Mouse (Mus musculus): ENCODE data around the gene Vmn1r85. TPM values are rescaled to one million over a fixed set of nuclear protein-coding genes. Genes with fewer than 3 reads are reported as not detected.

Vmn1r85 gene
- polyA plus RNA-seq, 1 experiment from 2014 or later, result 0.17 TPM

GRCm38 (mm10) chr7:13056913-13057700, 37.9 kb downstream of the Vmn1r85 start:
- no peaks in the 10 kb centered on the region for H3K36me3 ChIP-seq (ENCODE audit: control insufficient read depth, insufficient read depth, low read length)
- no peak overlapping the region for H3K9ac ChIP-seq (replicated peaks; ENCODE audit: low read depth, low read length)
- H3K27ac ChIP-seq (ENCODE audit: low read depth, low read length), result no peak overlapping the region
- no peaks in the 10 kb centered on the region for H3K4me1 ChIP-seq (ENCODE audit: control insufficient read depth, insufficient read depth, low read length)
- no peak overlapping the region for H3K4me3 ChIP-seq (ENCODE audit: low read depth, low read length)
- H3K4me2 ChIP-seq (ENCODE audit: low read depth, low read length), result no peak overlapping the region
- no peaks in the 10 kb centered on the region for H3K27me3 ChIP-seq (ENCODE audit: control insufficient read depth, insufficient read depth, low read length)
- 64% methylated on average over 8 of the region's 8 CpGs for WGBS
- no peaks in the 10 kb centered on the region for H3K9me3 ChIP-seq (ENCODE audit: control insufficient read depth, low read length)
- no peak for ATAC-seq (ENCODE audit: low read depth)

DNA sequence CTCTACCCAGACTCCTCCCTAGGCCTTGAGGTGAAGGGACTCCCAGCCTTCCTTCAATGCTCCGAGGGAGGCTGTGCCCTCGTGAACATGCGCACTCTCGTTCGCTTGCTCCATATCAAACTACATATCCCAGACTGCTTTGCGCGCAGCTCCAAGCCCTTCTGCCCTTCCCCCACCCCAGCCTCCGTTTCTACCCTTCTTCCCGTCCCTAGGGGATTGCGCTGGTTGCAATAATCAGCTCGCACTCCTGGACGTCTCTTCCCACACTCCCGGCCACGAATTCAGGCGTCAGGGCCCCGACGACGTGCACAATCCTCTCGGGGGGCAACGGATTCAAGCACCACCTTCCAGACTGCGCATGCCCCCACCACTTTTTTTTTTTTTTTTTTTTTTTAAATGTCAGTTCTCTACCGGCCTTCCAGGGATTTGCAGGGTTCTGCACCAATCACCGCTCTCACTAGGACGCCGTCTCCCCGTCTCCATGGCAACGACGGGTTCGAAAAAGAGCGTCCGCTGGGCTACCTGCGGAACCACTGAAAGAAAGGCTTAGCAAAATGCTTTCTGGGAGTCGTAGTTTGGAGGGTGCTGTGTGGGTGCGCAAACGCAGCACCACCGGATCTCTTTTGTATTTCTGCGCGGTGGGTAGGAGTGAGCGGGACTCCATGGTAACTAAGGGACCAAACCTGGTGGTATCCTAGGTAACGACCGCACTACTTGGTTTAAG, 40.5 kb downstream of the Vmn1r85 start, which contains the start of gene Mzf1:
Gene Mzf1, minus strand, starts transcription at position 478 of the 724 bp plus-strand sequence.
- Histone ChIP-seq H3K4me2 (ENCODE audit: low read depth, low read length) (peak within 1 kb of the TSS; percentile 44), H3K27me3 (ENCODE audit: control insufficient read depth, insufficient read depth, low read length) (no peaks in the 10 kb centered on the region), H3K9me3 (ENCODE audit: control insufficient read depth, low read length) (no peaks in the 10 kb centered on the region), H3K36me3 (ENCODE audit: control insufficient read depth, insufficient read depth, low read length) (no peaks in the 10 kb centered on the region), H3K4me3 (ENCODE audit: low read depth, low read length) (peak within 1 kb of the TSS; percentile 42), H3K27ac (ENCODE audit: low read depth, low read length) (peak within 1 kb of the TSS; percentile 92), H3K9ac (replicated peaks; ENCODE audit: low read depth, low read length) (peak within 1 kb of the TSS; percentile 62), H3K4me1 (ENCODE audit: control insufficient read depth, insufficient read depth, low read length) (no peaks in the 10 kb centered on the region)
- under 1% methylated on average over 41 of the region's 41 CpGs for WGBS
- peak; percentile 96 for ATAC-seq (ENCODE audit: low read depth)

DNA sequence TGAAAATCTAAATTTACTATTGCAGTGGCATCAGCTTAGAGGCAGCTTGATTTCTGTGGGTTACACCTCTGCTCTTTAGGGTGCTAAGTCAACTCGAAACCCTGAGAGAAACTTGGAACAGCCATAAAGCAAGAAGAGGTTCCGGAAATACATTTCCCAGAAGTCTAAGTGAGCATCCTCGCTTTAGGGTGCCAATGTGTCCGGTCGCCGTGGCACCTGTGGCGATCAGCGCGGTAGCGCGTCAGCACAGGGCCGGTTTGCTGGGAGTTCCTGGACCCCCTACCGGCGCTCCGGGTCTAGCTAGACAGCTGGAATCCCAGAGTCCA, 41.0 kb downstream of the Vmn1r85 start:
- Histone ChIP-seq H3K36me3 (ENCODE audit: control insufficient read depth, insufficient read depth, low read length) (no peaks in the 10 kb centered on the region), H3K4me2 (ENCODE audit: low read depth, low read length) (peak overlapping the region; percentile 44), H3K9ac (replicated peaks; ENCODE audit: low read depth, low read length) (peak overlapping the region; percentile 62; the same call in 1 of the 2 replicates), H3K4me3 (ENCODE audit: low read depth, low read length) (peak overlapping the region; percentile 42), H3K9me3 (ENCODE audit: control insufficient read depth, low read length) (no peaks in the 10 kb centered on the region), H3K4me1 (ENCODE audit: control insufficient read depth, insufficient read depth, low read length) (no peaks in the 10 kb centered on the region), H3K27ac (ENCODE audit: low read depth, low read length) (peak overlapping the region; percentile 92), H3K27me3 (ENCODE audit: control insufficient read depth, insufficient read depth, low read length) (no peaks in the 10 kb centered on the region)
- no peak for ATAC-seq (ENCODE audit: low read depth)
- WGBS, result under 1% methylated on average over 15 of the region's 15 CpGs

DNA sequence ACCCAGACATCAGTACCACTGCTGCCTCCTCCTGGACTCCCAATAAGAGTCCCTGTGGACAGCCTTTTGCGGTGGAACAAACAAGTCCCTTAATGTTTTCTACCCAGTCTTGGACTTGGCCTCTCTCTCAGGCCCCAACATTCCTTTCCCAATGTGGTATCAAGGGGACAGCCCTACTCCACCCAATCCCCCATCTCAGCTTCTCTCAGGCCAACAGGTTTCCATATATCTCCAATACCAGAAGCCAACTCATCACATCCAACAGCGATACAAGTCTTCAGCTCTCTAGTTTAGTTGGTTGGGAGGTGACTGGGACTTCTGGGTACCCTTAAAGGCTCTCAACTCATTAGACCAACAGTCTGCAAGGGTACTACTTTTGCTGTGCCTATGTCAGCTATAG, 41.5 kb downstream of the Vmn1r85 start:
- Histone ChIP-seq H3K9ac (replicated peaks; ENCODE audit: low read depth, low read length) (peak overlapping the region; percentile 62; the same call in 1 of the 2 replicates), H3K27ac (ENCODE audit: low read depth, low read length) (no peak overlapping the region), H3K27me3 (ENCODE audit: control insufficient read depth, insufficient read depth, low read length) (no peaks in the 10 kb centered on the region), H3K4me3 (ENCODE audit: low read depth, low read length) (peak overlapping the region; percentile 42), H3K36me3 (ENCODE audit: control insufficient read depth, insufficient read depth, low read length) (no peaks in the 10 kb centered on the region), H3K4me1 (ENCODE audit: control insufficient read depth, insufficient read depth, low read length) (no peaks in the 10 kb centered on the region), H3K9me3 (ENCODE audit: control insufficient read depth, low read length) (no peaks in the 10 kb centered on the region), H3K4me2 (ENCODE audit: low read depth, low read length) (peak overlapping the region; percentile 44)
- no peak for ATAC-seq (ENCODE audit: low read depth)
- WGBS, result 84% methylated on average over 2 of the region's 2 CpGs

DNA sequence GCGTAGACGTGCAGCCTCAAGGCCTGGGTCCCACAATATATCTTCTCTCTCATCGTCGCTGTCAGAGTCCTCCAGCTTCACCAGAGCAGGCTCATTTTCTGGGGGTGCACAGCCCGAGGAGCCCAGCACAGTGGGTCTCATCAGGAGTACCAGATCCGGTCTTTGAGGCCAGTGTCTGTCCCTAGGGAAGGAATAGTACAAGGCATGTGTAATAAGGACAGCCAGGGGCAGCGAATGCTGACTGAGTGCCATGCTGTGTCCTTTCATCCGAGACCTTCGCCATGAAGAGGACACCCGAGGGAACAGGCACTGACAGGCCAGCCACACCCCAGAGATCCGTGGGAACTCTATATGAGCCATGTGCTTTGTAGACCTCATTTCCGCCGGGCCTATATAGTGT, 42.0 kb downstream of the Vmn1r85 start:
- no peaks in the 10 kb centered on the region for H3K36me3 ChIP-seq (ENCODE audit: control insufficient read depth, insufficient read depth, low read length)
- no peaks in the 10 kb centered on the region for H3K9me3 ChIP-seq (ENCODE audit: control insufficient read depth, low read length)
- no peaks in the 10 kb centered on the region for H3K4me1 ChIP-seq (ENCODE audit: control insufficient read depth, insufficient read depth, low read length)
- H3K4me3 ChIP-seq (ENCODE audit: low read depth, low read length), result no peak overlapping the region
- no peak overlapping the region for H3K4me2 ChIP-seq (ENCODE audit: low read depth, low read length)
- no peak overlapping the region for H3K27ac ChIP-seq (ENCODE audit: low read depth, low read length)
- no peak overlapping the region for H3K9ac ChIP-seq (replicated peaks; ENCODE audit: low read depth, low read length)
- no peaks in the 10 kb centered on the region for H3K27me3 ChIP-seq (ENCODE audit: control insufficient read depth, insufficient read depth, low read length)
- ATAC-seq (ENCODE audit: low read depth), result no peak
- WGBS, result 92% methylated on average over 13 of the region's 13 CpGs

GRCm38 (mm10) chr7:13046084-13046483, 48.9 kb downstream of the Vmn1r85 start:
- 0 out of 2 replicates have a peak, but pooled peaks cover 8% of the 10 kb centered on the region for H3K4me1 ChIP-seq (ENCODE audit: control insufficient read depth, insufficient read depth, low read length)
- no peaks in the 10 kb centered on the region for H3K36me3 ChIP-seq (ENCODE audit: control insufficient read depth, insufficient read depth, low read length)
- H3K9ac ChIP-seq (replicated peaks; ENCODE audit: low read depth, low read length), result no peak overlapping the region
- no peaks in the 10 kb centered on the region for H3K9me3 ChIP-seq (ENCODE audit: control insufficient read depth, low read length)
- no peak overlapping the region for H3K4me3 ChIP-seq (ENCODE audit: low read depth, low read length)
- no peak overlapping the region for H3K27ac ChIP-seq (ENCODE audit: low read depth, low read length)
- WGBS, result 12% methylated on average over 2 of the region's 2 CpGs
- no peak overlapping the region for H3K4me2 ChIP-seq (ENCODE audit: low read depth, low read length)
- peaks cover 18% of the 10 kb centered on the region for H3K27me3 ChIP-seq (ENCODE audit: control insufficient read depth, insufficient read depth, low read length)
- peak; percentile 44 for ATAC-seq (ENCODE audit: low read depth)

- peak overlapping the region; percentile 71 for H3K27ac ChIP-seq (ENCODE audit: low read depth, low read length)
- ATAC-seq (ENCODE audit: low read depth), result no peak; the same call in none of the 2 replicates
- peak overlapping the region; percentile 72 for H3K9ac ChIP-seq (replicated peaks; ENCODE audit: low read depth, low read length)
- no peaks in the 10 kb centered on the region for H3K9me3 ChIP-seq (ENCODE audit: control insufficient read depth, low read length)
- H3K4me3 ChIP-seq (ENCODE audit: low read depth, low read length), result peak overlapping the region; percentile 44
- H3K4me1 ChIP-seq (ENCODE audit: control insufficient read depth, insufficient read depth, low read length), result 0 out of 2 replicates have a peak, but pooled peaks cover 8% of the 10 kb centered on the region
- peaks cover 18% of the 10 kb centered on the region for H3K27me3 ChIP-seq (ENCODE audit: control insufficient read depth, insufficient read depth, low read length)
- no peaks in the 10 kb centered on the region for H3K36me3 ChIP-seq (ENCODE audit: control insufficient read depth, insufficient read depth, low read length)
- peak overlapping the region; percentile 87 for H3K4me2 ChIP-seq (ENCODE audit: low read depth, low read length)
- WGBS, result 3% methylated on average over 23 of the region's 23 CpGs
These were observed 50.7 kb downstream of the Vmn1r85 start for GRCm38 (mm10) chr7:13044254-13044625.

GRCm38 (mm10) chr7:13043445-13044253, 51.3 kb downstream of the Vmn1r85 start:
- peak overlapping the region; percentile 71 for H3K27ac ChIP-seq (ENCODE audit: low read depth, low read length)
- H3K27me3 ChIP-seq (ENCODE audit: control insufficient read depth, insufficient read depth, low read length), result peaks cover 18% of the 10 kb centered on the region
- peaks cover 11% of the 10 kb centered on the region; the same call in 1 of the 2 replicates for H3K4me1 ChIP-seq (ENCODE audit: control insufficient read depth, insufficient read depth, low read length)
- peak overlapping the region; percentile 72 for H3K9ac ChIP-seq (replicated peaks; ENCODE audit: low read depth, low read length)
- peak overlapping the region; percentile 44 for H3K4me3 ChIP-seq (ENCODE audit: low read depth, low read length)
- no peaks in the 10 kb centered on the region for H3K9me3 ChIP-seq (ENCODE audit: control insufficient read depth, low read length)
- H3K4me2 ChIP-seq (ENCODE audit: low read depth, low read length), result peak overlapping the region; percentile 87
- no peaks in the 10 kb centered on the region for H3K36me3 ChIP-seq (ENCODE audit: control insufficient read depth, insufficient read depth, low read length)
- WGBS, result 5% methylated on average over 80 of the region's 88 CpGs
- ATAC-seq (ENCODE audit: low read depth), result peak; percentile 52
